Mouse (Mus musculus) intestine, embryonic 16.5 days (tissue): Measurements from ENCODE around the gene Ttc3. TPM values are rescaled to one million over a fixed set of nuclear protein-coding genes. Genes with fewer than 3 reads are reported as not detected.

Experiments used
- ATAC-seq: fragments of 200-750 bp; cut with Nextera tagmentation; 2 replicates; pipeline ENCODE4 v1.8.0; 2017; ENCODE audit warnings: moderate TSS enrichment, moderate library complexity
- H3K27ac ChIP-seq: fragments of 300-500 bp; sonication (generic); 2 replicates; pipeline ENCODE4 v1.5.1; 2014; ENCODE audit warnings: mild to moderate bottlenecking, low read length
- H3K27me3 ChIP-seq: fragments of 300-500 bp; sonication (generic); replicated peaks from 2 replicates; pipeline ENCODE4 v1.6.1; 2014; ENCODE audit warnings: low read length, control low read depth, mixed read lengths; ENCODE audit not compliant: control insufficient read depth, insufficient read depth
- H3K36me3 ChIP-seq: fragments of 300-500 bp; sonication (generic); 2 replicates; pipeline ENCODE4 v1.6.1; 2014; ENCODE audit warnings: low read length, control low read depth; ENCODE audit not compliant: control insufficient read depth, insufficient read depth
- H3K4me1 ChIP-seq: fragments of 300-500 bp; sonication (generic); 2 replicates; pipeline ENCODE4 v1.6.1; 2014; ENCODE audit warnings: low read length, control low read depth, mixed read lengths; ENCODE audit not compliant: control insufficient read depth, insufficient read depth
- H3K4me2 ChIP-seq: fragments of 300-500 bp; sonication (generic); 2 replicates; pipeline ENCODE4 v1.6.1; 2014; ENCODE audit warnings: low read depth, low read length, control low read depth
- H3K4me3 ChIP-seq: fragments of 300-500 bp; sonication (generic); 2 replicates; pipeline ENCODE4 v1.5.1; 2014; ENCODE audit warnings: mild to moderate bottlenecking, low read length
- H3K9ac ChIP-seq: fragments of 300-500 bp; sonication (generic); 2 replicates; pipeline ENCODE4 v1.6.1; 2014; ENCODE audit warnings: low read depth, low read length
- H3K9me3 ChIP-seq: fragments of 300-500 bp; sonication (generic); 2 replicates; pipeline ENCODE4 v1.6.1; 2016; ENCODE audit warnings: low read length, control low read depth; ENCODE audit not compliant: control insufficient read depth
- WGBS: fragments of 180-500 bp; shearing (Covaris S2); extraction: QIAGEN DNeasy Blood & Tissue Kit; methylation state at CpG from one replicate; pipeline ENCODE4 v1.1.7; 2014; 5-methylcytosine and 5-hydroxymethylcytosine counted together
- polyA plus RNA-seq: library from polyadenylated mRNA; unstranded; fragments of >200 nt; fragmentation: Nextera tagmentation; extraction: Ambion mirVana; gene quantifications from 2 replicates; pipeline ENCODE4 v1.2.1, GENCODE M21; 2015

Gene Ttc3
- polyA plus RNA-seq = 120 and 128 TPM in 2 replicates

GRCm38 (mm10) chr16:94370173-94370914 lies at the start of gene Ttc3:
Ttc3 (plus strand) TSS chr16:94370618.
- ATAC-seq = peak; percentile 85
- under 1% methylated on average over 79 of the region's 79 CpGs for WGBS
- Histone ChIP-seq H3K27ac (peak within 1 kb of the TSS; percentile 99), H3K4me1 (peaks cover 20% of the 10 kb centered on the region), H3K4me3 (peak within 1 kb of the TSS; percentile 91), H3K9me3 (no peaks in the 10 kb centered on the region), H3K4me2 (peak within 1 kb of the TSS; percentile 78), H3K36me3 (no peaks in the 10 kb centered on the region), H3K9ac (peak within 1 kb of the TSS; percentile 95), H3K27me3 (no peaks in the 10 kb centered on the region)

- Histone ChIP-seq H3K27me3 (peaks cover 2% of the 10 kb centered on the region; the same call in 1 of the 2 replicates), H3K4me3 (no peak overlapping the region), H3K27ac (no peak overlapping the region), H3K4me2 (no peak overlapping the region), H3K36me3 (no peaks in the 10 kb centered on the region), H3K4me1 (peaks cover 4% of the 10 kb centered on the region; the same call in 1 of the 2 replicates), H3K9ac (no peak overlapping the region), H3K9me3 (no peaks in the 10 kb centered on the region)
- no peak for ATAC-seq
- WGBS = 58% methylated on average over 5 of the region's 5 CpGs
These were observed 46.7 kb upstream of the Ttc3 start for GRCm38 (mm10) chr16:94323681-94324080.

- Histone ChIP-seq H3K9me3 (no peaks in the 10 kb centered on the region), H3K27me3 (peaks cover 2% of the 10 kb centered on the region; the same call in 1 of the 2 replicates), H3K4me2 (no peak overlapping the region), H3K4me1 (peaks cover 11% of the 10 kb centered on the region), H3K36me3 (no peaks in the 10 kb centered on the region), H3K27ac (no peak overlapping the region), H3K4me3 (no peak overlapping the region), H3K9ac (no peak overlapping the region)
- no peak for ATAC-seq
- 92% methylated on average over 3 of the region's 3 CpGs for WGBS
These were observed 44.4 kb upstream of the Ttc3 start for GRCm38 (mm10) chr16:94326008-94326407.

- peak; percentile 78 for ATAC-seq
- Histone ChIP-seq H3K36me3 (no peaks in the 10 kb centered on the region), H3K27ac (no peak within 1 kb of the TSS), H3K4me1 (peaks cover 11% of the 10 kb centered on the region), H3K4me2 (peak within 1 kb of the TSS; percentile 97), H3K4me3 (peak within 1 kb of the TSS; percentile 66), H3K27me3 (peaks cover 2% of the 10 kb centered on the region; the same call in 1 of the 2 replicates), H3K9me3 (no peaks in the 10 kb centered on the region), H3K9ac (peak within 1 kb of the TSS; percentile 72)
- 2% methylated on average over 63 of the region's 63 CpGs for whole genome bisulfite sequencing
These were observed 42.4 kb upstream of the Ttc3 start, which contains the start of gene Ripply3 for GRCm38 (mm10) chr16:94327781-94328711. Ripply3 (plus strand) TSS chr16:94328420.

GRCm38 (mm10) chr16:94328881-94329867 lies 41.2 kb upstream of the Ttc3 start:
- no peak overlapping the region for H3K27ac ChIP-seq
- H3K9me3 ChIP-seq = no peaks in the 10 kb centered on the region
- no peaks in the 10 kb centered on the region for H3K36me3 ChIP-seq
- peaks cover 2% of the 10 kb centered on the region; the same call in 1 of the 2 replicates for H3K27me3 ChIP-seq
- peak overlapping the region; percentile 97 for H3K4me2 ChIP-seq
- ATAC-seq = no peak
- H3K9ac ChIP-seq = peak overlapping the region; percentile 20; the same call in 1 of the 2 replicates
- H3K4me3 ChIP-seq = peak overlapping the region; percentile 66
- peaks cover 11% of the 10 kb centered on the region for H3K4me1 ChIP-seq
- WGBS = 17% methylated on average over 25 of the region's 25 CpGs

- H3K9ac ChIP-seq = no peak overlapping the region
- H3K9me3 ChIP-seq = no peaks in the 10 kb centered on the region
- H3K4me1 ChIP-seq = peaks cover 11% of the 10 kb centered on the region
- 86% methylated on average over 5 of the region's 5 CpGs for WGBS
- H3K27ac ChIP-seq = no peak overlapping the region
- no peaks in the 10 kb centered on the region for H3K36me3 ChIP-seq
- no peak for ATAC-seq
- peaks cover 2% of the 10 kb centered on the region; the same call in 1 of the 2 replicates for H3K27me3 ChIP-seq
- H3K4me3 ChIP-seq = no peak overlapping the region
- no peak overlapping the region for H3K4me2 ChIP-seq
These were observed 40.0 kb upstream of the Ttc3 start for GRCm38 (mm10) chr16:94330429-94330828.

- Histone ChIP-seq H3K4me3 (no peak overlapping the region), H3K9ac (no peak overlapping the region), H3K36me3 (no peaks in the 10 kb centered on the region), H3K27ac (no peak overlapping the region), H3K4me1 (peaks cover 11% of the 10 kb centered on the region), H3K9me3 (no peaks in the 10 kb centered on the region), H3K4me2 (no peak overlapping the region), H3K27me3 (peaks cover 2% of the 10 kb centered on the region; the same call in 1 of the 2 replicates)
- ATAC-seq = no peak
- WGBS = 82% methylated on average over 9 of the region's 9 CpGs
These were observed 39.1 kb upstream of the Ttc3 start for GRCm38 (mm10) chr16:94331233-94331885.

- Histone ChIP-seq H3K27ac (no peak overlapping the region), H3K4me2 (no peak overlapping the region), H3K27me3 (peaks cover 2% of the 10 kb centered on the region; the same call in 1 of the 2 replicates), H3K9me3 (no peaks in the 10 kb centered on the region), H3K9ac (no peak overlapping the region), H3K36me3 (no peaks in the 10 kb centered on the region), H3K4me1 (peaks cover 11% of the 10 kb centered on the region), H3K4me3 (no peak overlapping the region)
- 69% methylated on average over 5 of the region's 5 CpGs for WGBS
- 0 out of 2 replicates have a peak, but pooled peaks have one; percentile 10 for ATAC-seq
These were observed 38.5 kb upstream of the Ttc3 start for GRCm38 (mm10) chr16:94331886-94332252.
